Mouse (Mus musculus) heart, embryonic 11.5 days (tissue): ENCODE results near the gene Tctn3. TPM values are rescaled to one million over a fixed set of nuclear protein-coding genes. Genes with fewer than 3 reads are reported as not detected.

ENCODE experiments used
- ATAC-seq: fragments of 200-750 bp; cut with Nextera tagmentation; replicated peaks from 2 replicates; pipeline ENCODE4 v1.8.0; 2017; ENCODE audit warnings: moderate library complexity; ENCODE audit not compliant: insufficient number of reproducible peaks, low FRiP score, low TSS enrichment
- H3K27ac ChIP-seq: fragments of 300-500 bp; sonication (generic); 2 replicates; pipeline ENCODE4 v1.5.1; 2014; ENCODE audit warnings: mild to moderate bottlenecking, low read depth, low read length
- H3K27me3 ChIP-seq: fragments of 300-500 bp; sonication (generic); 2 replicates; pipeline ENCODE4 v1.6.1; 2014; ENCODE audit warnings: mild to moderate bottlenecking, low read length, mixed read lengths; ENCODE audit not compliant: control insufficient read depth, insufficient read depth
- H3K36me3 ChIP-seq: fragments of 300-500 bp; sonication (generic); 2 replicates; pipeline ENCODE4 v1.6.1; 2014; ENCODE audit warnings: mild to moderate bottlenecking, low read length, moderate library complexity, mixed read lengths; ENCODE audit not compliant: control insufficient read depth, insufficient read depth
- H3K4me1 ChIP-seq: fragments of 300-500 bp; sonication (generic); 2 replicates; pipeline ENCODE4 v1.6.1; 2014; ENCODE audit warnings: low read length; ENCODE audit not compliant: control insufficient read depth, insufficient read depth
- H3K4me2 ChIP-seq: fragments of 300-500 bp; sonication (generic); 2 replicates; pipeline ENCODE4 v1.6.1; 2014; ENCODE audit warnings: mild to moderate bottlenecking, moderate library complexity
- H3K4me3 ChIP-seq: fragments of 300-500 bp; sonication (generic); 2 replicates; pipeline ENCODE4 v1.5.1; 2014; ENCODE audit warnings: low read depth, low read length
- H3K9ac ChIP-seq: fragments of 300-500 bp; sonication (generic); 2 replicates; pipeline ENCODE4 v1.6.1; 2014; ENCODE audit warnings: mild to moderate bottlenecking, low read depth, low read length, moderate library complexity
- H3K9me3 ChIP-seq: fragments of 300-500 bp; sonication (generic); replicated peaks from 2 replicates; pipeline ENCODE4 v1.6.1; 2016; ENCODE audit warnings: low read length; ENCODE audit not compliant: control insufficient read depth
- WGBS: fragments of 180-500 bp; shearing (Covaris S2); extraction: QIAGEN DNeasy Blood & Tissue Kit; methylation state at CpG from one replicate; pipeline ENCODE4 v1.1.7; 2014; ENCODE audit not compliant: insufficient replicate concordance; 5-methylcytosine and 5-hydroxymethylcytosine counted together
- polyA plus RNA-seq: library from polyadenylated mRNA; unstranded; fragments of >200 nt; fragmentation: Nextera tagmentation; extraction: Ambion mirVana; gene quantifications from 2 replicates; pipeline ENCODE4 v1.2.1, GENCODE M21; 2014

Tctn3 gene
- polyA plus RNA-seq, 1 experiment from 2014 or later, result 7.6 TPM

- Histone ChIP-seq H3K36me3 (0 out of 2 replicates have a peak, but pooled peaks cover 6% of the 10 kb centered on the region), H3K27me3 (no peaks in the 10 kb centered on the region), H3K9me3 (no peaks in the 10 kb centered on the region), H3K4me1 (peaks cover 9% of the 10 kb centered on the region), H3K4me3 (no peak overlapping the region), H3K27ac (peak overlapping the region; percentile 43; the same call in 1 of the 2 replicates), H3K4me2 (no peak overlapping the region), H3K9ac (no peak overlapping the region; the same call in 1 of the 2 replicates)
- ATAC-seq, result no peak
- 36% methylated on average over 5 of the region's 5 CpGs for WGBS
Measured at GRCm38 (mm10) chr19:40548796-40549515, 63.1 kb downstream of the Tctn3 start.

GRCm38 (mm10) chr19:40548386-40548785, 63.6 kb downstream of the Tctn3 start:
- H3K9ac ChIP-seq, result no peak overlapping the region
- 0 out of 2 replicates have a peak, but pooled peaks cover 6% of the 10 kb centered on the region for H3K36me3 ChIP-seq
- H3K27ac ChIP-seq, result no peak overlapping the region
- no peaks in the 10 kb centered on the region for H3K9me3 ChIP-seq
- H3K27me3 ChIP-seq, result no peaks in the 10 kb centered on the region
- no peak for ATAC-seq
- no peak overlapping the region for H3K4me2 ChIP-seq
- no peak overlapping the region for H3K4me3 ChIP-seq
- WGBS, result 87% methylated on average over 6 of the region's 6 CpGs
- H3K4me1 ChIP-seq, result peaks cover 9% of the 10 kb centered on the region

Other genes with a start within 250 kb of the Tctn3 start
- 90.6 and 93.6 TPM in 2 replicates for gene Sorbs1, start 98.5 kb downstream of the Tctn3 start, polyA plus RNA-seq
- 38.9 and 42.9 TPM in 2 replicates for gene Aldh18a1, start 23.8 kb downstream of the Tctn3 start, polyA plus RNA-seq
- 13.1 and 15.9 TPM in 2 replicates for gene Entpd1, start 133 bp upstream of the Tctn3 start, polyA plus RNA-seq
- gene Cc2d2b, start 136.5 kb upstream of the Tctn3 start, polyA plus RNA-seq, result 0.57 TPM in 1 of 2 replicates, not detected in the other
- gene Ccnj, start 219.0 kb upstream of the Tctn3 start, polyA plus RNA-seq, result 8.5 and 11.9 TPM in 2 replicates